Mouse (Mus musculus) megakaryocyte, embryonic 14.5 days (primary cell): ENCODE results near the gene Dppa1. TPM values are rescaled to one million over a fixed set of nuclear protein-coding genes. Genes with fewer than 3 reads are reported as not detected.

Experiments
- H3K27me3 ChIP-seq: replicated peaks from 2 replicates; pipeline ENCODE3; 2012; ENCODE audit warnings: inconsistent platforms
- H3K36me3 ChIP-seq: replicated peaks from 2 replicates; pipeline ENCODE3; 2012; ENCODE audit warnings: low read length, inconsistent platforms, mixed read lengths
- H3K4me1 ChIP-seq: 2 replicates; pipeline ENCODE4 v1.6.1; 2012; ENCODE audit warnings: inconsistent platforms
- H3K4me3 ChIP-seq: replicated peaks from 2 replicates; pipeline ENCODE3; 2012; ENCODE audit warnings: moderate library complexity, mild to moderate bottlenecking, inconsistent platforms
- H3K9me3 ChIP-seq: 2 replicates; pipeline ENCODE4 v1.6.1; 2012; ENCODE audit warnings: inconsistent platforms
- FLI1 ChIP-seq: IDR thresholded peaks from 2 replicates; pipeline ENCODE4 v1.6.1; 2012; ENCODE audit warnings: low read length, inconsistent platforms, mixed read lengths
- GATA1 ChIP-seq: IDR thresholded peaks from 3 replicates; pipeline ENCODE4 v1.6.1; 2012; ENCODE audit warnings: mixed read lengths, low read length, inconsistent platforms, borderline replicate concordance
- polyA plus RNA-seq: library from polyadenylated mRNA; stranded (reverse); fragments of >175 nt; gene quantifications from 2 replicates; pipeline ENCODE4 v1.2.3, GENCODE M21; 2012; ENCODE audit warnings: low replicate concordance; ENCODE audit not compliant: insufficient read depth

Gene Dppa1
- polyA plus RNA-seq, 1 experiment, result not detected

DNA sequence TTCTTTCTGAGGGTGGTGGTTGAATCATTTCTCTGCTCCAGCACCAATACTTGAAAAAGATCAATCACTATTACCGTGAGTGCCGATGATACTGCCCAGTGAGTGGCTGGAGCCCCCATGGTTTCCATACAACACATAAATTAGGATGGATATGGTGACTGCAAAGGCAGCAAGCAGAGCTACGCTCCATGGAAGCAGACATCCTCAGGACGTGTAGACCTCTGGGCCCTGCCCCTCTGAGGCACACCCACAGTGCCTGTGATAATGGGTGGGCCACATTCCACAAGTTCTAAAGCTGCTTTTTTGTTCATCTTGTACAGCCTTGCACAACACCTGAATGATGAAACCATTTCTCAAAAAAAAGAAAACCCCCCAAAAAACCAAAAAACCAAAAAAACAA is 68.0 kb downstream of the Dppa1 start:
- TF ChIP-seq FLI1 (no peak), GATA1 (no peak)
- no peak overlapping the region for H3K4me3 ChIP-seq
- peaks cover 1% of the 10 kb centered on the region for H3K27me3 ChIP-seq
- H3K4me1 ChIP-seq, result no peaks in the 10 kb centered on the region
- no peaks in the 10 kb centered on the region for H3K36me3 ChIP-seq
- no peaks in the 10 kb centered on the region for H3K9me3 ChIP-seq

Other genes starting within 250 kb of the Dppa1 start
- gene Itk, start 239.7 kb downstream of the Dppa1 start, polyA plus RNA-seq, result 0.09 TPM in 1 of 2 replicates, not detected in the other
- gene Fam71b, start 232.7 kb downstream of the Dppa1 start, polyA plus RNA-seq, result 0.43 and 2.6 TPM in 2 replicates
- gene Med7, start 192.3 kb downstream of the Dppa1 start, polyA plus RNA-seq, result 96.5 and 121 TPM in 2 replicates
- 2.9 TPM in 1 of 2 replicates, not detected in the other for gene Havcr2, start 174.3 kb downstream of the Dppa1 start, polyA plus RNA-seq
- not detected in 2 replicates for gene Gm12169, start 105.0 kb downstream of the Dppa1 start, polyA plus RNA-seq
- not detected in 2 replicates for gene BC053393, start 57.7 kb downstream of the Dppa1 start, polyA plus RNA-seq
- gene Timd2, start 77.8 kb upstream of the Dppa1 start, polyA plus RNA-seq, result not detected in 2 replicates
- gene Havcr1, start 105.8 kb upstream of the Dppa1 start, polyA plus RNA-seq, result not detected in 2 replicates
- not detected in 2 replicates for gene Timd4, start 181.5 kb upstream of the Dppa1 start, polyA plus RNA-seq